Mouse (Mus musculus) forebrain, embryonic 15.5 days (tissue): Measurements from ENCODE around the gene Ptch2. TPM values are rescaled to one million over a fixed set of nuclear protein-coding genes. Genes with fewer than 3 reads are reported as not detected.

Experiments used
- ATAC-seq: fragments of 200-750 bp; cut with Nextera tagmentation; replicated peaks from 2 replicates; pipeline ENCODE4 v1.8.0; 2017; ENCODE audit warnings: mild to moderate bottlenecking, moderate TSS enrichment, moderate library complexity
- H3K27ac ChIP-seq: fragments of 300-500 bp; sonication (generic); replicated peaks from 2 replicates; pipeline ENCODE4 v1.5.1; 2015; ENCODE audit warnings: mild to moderate bottlenecking, inconsistent platforms
- H3K27me3 ChIP-seq: fragments of 300-500 bp; sonication (generic); 2 replicates; pipeline ENCODE4 v1.6.1; 2015; ENCODE audit warnings: inconsistent platforms
- H3K36me3 ChIP-seq: fragments of 300-500 bp; sonication (generic); 2 replicates; pipeline ENCODE4 v1.6.1; 2015; ENCODE audit warnings: mild to moderate bottlenecking, inconsistent platforms
- H3K4me1 ChIP-seq: fragments of 300-500 bp; sonication (generic); 2 replicates; pipeline ENCODE4 v1.6.1; 2015; ENCODE audit warnings: inconsistent platforms
- H3K4me2 ChIP-seq: fragments of 300-500 bp; sonication (generic); replicated peaks from 2 replicates; pipeline ENCODE4 v1.6.1; 2015; ENCODE audit warnings: mild to moderate bottlenecking, inconsistent platforms
- H3K4me3 ChIP-seq: fragments of 300-500 bp; sonication (generic); 2 replicates; pipeline ENCODE4 v1.5.1; 2015; ENCODE audit warnings: mild to moderate bottlenecking, inconsistent platforms
- H3K9ac ChIP-seq: fragments of 300-500 bp; sonication (generic); replicated peaks from 2 replicates; pipeline ENCODE4 v1.6.1; 2015; ENCODE audit warnings: mild to moderate bottlenecking, inconsistent platforms
- H3K9me3 ChIP-seq: fragments of 300-500 bp; sonication (generic); 2 replicates; pipeline ENCODE4 v1.6.1; 2016; ENCODE audit warnings: inconsistent platforms
- WGBS: fragments of 180-500 bp; shearing (Covaris S2); methylation state at CpG from one replicate; pipeline ENCODE4 v1.1.7; 2015; ENCODE audit warnings: mixed read lengths; 5-methylcytosine and 5-hydroxymethylcytosine counted together
- polyA plus RNA-seq: library from polyadenylated mRNA; unstranded; fragments of >200 nt; fragmentation: Nextera tagmentation; extraction: Ambion mirVana; gene quantifications from 2 replicates; pipeline ENCODE4 v1.2.1, GENCODE M21; 2015

The Ptch2 gene
- polyA plus RNA-seq, 1 experiment from 2014 or later: 3.6 TPM

- Histone ChIP-seq H3K9ac (no peak overlapping the region), H3K27ac (no peak overlapping the region), H3K27me3 (no peaks in the 10 kb centered on the region), H3K9me3 (no peaks in the 10 kb centered on the region), H3K4me2 (no peak overlapping the region), H3K4me3 (no peak overlapping the region), H3K4me1 (peaks cover 2% of the 10 kb centered on the region; the same call in 1 of the 2 replicates), H3K36me3 (peaks cover 40% of the 10 kb centered on the region)
- 88% methylated on average over 18 of the region's 18 CpGs for WGBS
- ATAC-seq: no peak
Measured at GRCm38 (mm10) chr4:117148047-117148713, 52.3 kb downstream of the Ptch2 start.

DNA sequence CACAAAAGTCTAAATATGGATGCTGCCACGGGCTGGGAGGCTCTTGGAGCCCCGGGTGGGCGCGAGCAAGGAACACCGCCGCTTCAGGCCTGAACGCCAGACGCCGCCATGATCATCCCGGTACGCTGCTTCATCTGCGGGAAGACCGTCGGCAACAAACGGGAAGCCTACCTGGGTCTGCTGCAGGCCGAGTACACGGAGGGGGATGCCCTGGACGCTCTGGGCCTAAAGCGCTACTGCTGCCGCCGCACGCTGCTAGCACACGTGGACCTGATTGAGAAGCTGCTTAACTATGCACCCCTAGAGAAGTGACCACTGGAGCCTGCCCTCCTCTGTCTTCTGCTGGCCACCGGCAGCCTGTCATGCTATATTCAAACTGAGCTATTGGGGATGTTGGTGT is 52.9 kb downstream of the Ptch2 start:
- Histone ChIP-seq H3K9me3 (no peaks in the 10 kb centered on the region), H3K36me3 (peaks cover 47% of the 10 kb centered on the region), H3K27ac (no peak overlapping the region), H3K4me3 (no peak overlapping the region), H3K27me3 (no peaks in the 10 kb centered on the region), H3K4me1 (peaks cover 6% of the 10 kb centered on the region; the same call in 1 of the 2 replicates), H3K4me2 (no peak overlapping the region), H3K9ac (no peak overlapping the region)
- 69% methylated on average over 24 of the region's 24 CpGs for WGBS
- no peak for ATAC-seq

DNA sequence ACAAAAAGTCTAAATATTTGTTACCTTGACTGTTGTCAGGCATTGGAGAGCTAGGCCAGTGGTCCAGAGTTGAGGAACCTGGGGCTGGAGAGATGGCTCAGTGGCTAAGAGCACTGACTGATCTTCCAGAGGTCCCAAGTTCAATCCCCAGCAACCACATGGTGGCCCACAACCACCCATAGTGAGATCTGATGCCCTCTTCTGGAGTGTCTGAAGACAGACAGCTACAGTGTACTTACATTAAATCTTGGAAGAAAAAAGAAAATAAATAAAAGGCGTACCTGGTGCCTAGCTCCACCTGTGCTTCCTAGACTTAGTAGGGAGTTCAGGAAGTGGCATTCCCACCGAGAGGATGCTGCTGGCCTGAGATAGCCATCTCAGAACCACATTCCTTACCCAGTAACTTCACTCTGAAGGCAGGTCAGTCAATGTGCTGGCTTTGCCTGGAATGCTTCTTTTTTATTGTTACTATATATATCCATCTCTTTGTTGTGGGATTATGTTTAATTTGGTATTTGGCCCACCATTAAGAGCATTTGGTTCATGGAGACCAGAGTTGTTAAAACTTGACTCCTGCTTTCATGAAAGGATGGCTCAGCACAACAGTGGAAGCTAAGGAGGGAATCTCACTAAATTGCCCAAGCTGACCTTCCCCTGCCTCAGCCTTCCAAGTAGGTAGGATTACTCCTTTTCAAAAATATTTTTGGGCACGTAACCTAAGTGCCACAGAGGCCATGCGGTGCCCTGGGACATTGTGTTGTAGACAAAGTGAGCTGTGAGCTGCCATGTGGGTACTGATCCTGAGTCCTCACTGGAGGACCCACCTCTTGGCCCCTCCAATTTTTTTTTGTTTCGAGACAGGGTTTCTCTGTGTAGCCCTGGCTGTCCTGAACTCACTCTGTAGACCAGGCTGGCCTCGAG is 53.7 kb downstream of the Ptch2 start:
- no peaks in the 10 kb centered on the region for H3K9me3 ChIP-seq

GRCm38 (mm10) chr4:117150212-117150733 is 54.4 kb downstream of the Ptch2 start:
- peaks cover 20% of the 10 kb centered on the region for H3K4me1 ChIP-seq
- 89% methylated on average over 6 of the region's 6 CpGs for WGBS
- H3K4me3 ChIP-seq: no peak overlapping the region
- no peak for ATAC-seq
- H3K9ac ChIP-seq: no peak overlapping the region
- no peak overlapping the region for H3K27ac ChIP-seq
- H3K4me2 ChIP-seq: no peak overlapping the region
- H3K36me3 ChIP-seq: peaks cover 51% of the 10 kb centered on the region
- H3K9me3 ChIP-seq: no peaks in the 10 kb centered on the region
- H3K27me3 ChIP-seq: no peaks in the 10 kb centered on the region

More for the DNA sequence above, 53.7 kb downstream of the Ptch2 start:
- peaks cover 51% of the 10 kb centered on the region for H3K36me3 ChIP-seq
- H3K4me2 ChIP-seq: no peak overlapping the region
- peaks cover 13% of the 10 kb centered on the region for H3K4me1 ChIP-seq
- no peak overlapping the region for H3K4me3 ChIP-seq
- no peaks in the 10 kb centered on the region for H3K27me3 ChIP-seq
- 71% methylated on average over 6 of the region's 6 CpGs for WGBS
- H3K9ac ChIP-seq: no peak overlapping the region
- ATAC-seq: no peak; the same call in 1 of the 2 replicates
- H3K27ac ChIP-seq: no peak overlapping the region

- Histone ChIP-seq H3K27ac (no peak overlapping the region), H3K4me2 (no peak overlapping the region), H3K9ac (no peak overlapping the region), H3K4me3 (no peak overlapping the region), H3K27me3 (no peaks in the 10 kb centered on the region), H3K4me1 (peaks cover 23% of the 10 kb centered on the region), H3K36me3 (peaks cover 51% of the 10 kb centered on the region), H3K9me3 (no peaks in the 10 kb centered on the region)
- 96% methylated on average over 1 of the region's 1 CpGs for WGBS
- ATAC-seq: no peak
Measured at GRCm38 (mm10) chr4:117151416-117151815, 55.5 kb downstream of the Ptch2 start.

GRCm38 (mm10) chr4:117152714-117153113 is 56.8 kb downstream of the Ptch2 start:
- Histone ChIP-seq H3K4me1 (peaks cover 25% of the 10 kb centered on the region), H3K4me2 (no peak overlapping the region), H3K27me3 (no peaks in the 10 kb centered on the region), H3K9ac (no peak overlapping the region), H3K9me3 (no peaks in the 10 kb centered on the region), H3K4me3 (no peak overlapping the region), H3K27ac (no peak overlapping the region), H3K36me3 (peaks cover 51% of the 10 kb centered on the region)
- WGBS: 82% methylated on average over 5 of the region's 5 CpGs
- no peak for ATAC-seq

DNA sequence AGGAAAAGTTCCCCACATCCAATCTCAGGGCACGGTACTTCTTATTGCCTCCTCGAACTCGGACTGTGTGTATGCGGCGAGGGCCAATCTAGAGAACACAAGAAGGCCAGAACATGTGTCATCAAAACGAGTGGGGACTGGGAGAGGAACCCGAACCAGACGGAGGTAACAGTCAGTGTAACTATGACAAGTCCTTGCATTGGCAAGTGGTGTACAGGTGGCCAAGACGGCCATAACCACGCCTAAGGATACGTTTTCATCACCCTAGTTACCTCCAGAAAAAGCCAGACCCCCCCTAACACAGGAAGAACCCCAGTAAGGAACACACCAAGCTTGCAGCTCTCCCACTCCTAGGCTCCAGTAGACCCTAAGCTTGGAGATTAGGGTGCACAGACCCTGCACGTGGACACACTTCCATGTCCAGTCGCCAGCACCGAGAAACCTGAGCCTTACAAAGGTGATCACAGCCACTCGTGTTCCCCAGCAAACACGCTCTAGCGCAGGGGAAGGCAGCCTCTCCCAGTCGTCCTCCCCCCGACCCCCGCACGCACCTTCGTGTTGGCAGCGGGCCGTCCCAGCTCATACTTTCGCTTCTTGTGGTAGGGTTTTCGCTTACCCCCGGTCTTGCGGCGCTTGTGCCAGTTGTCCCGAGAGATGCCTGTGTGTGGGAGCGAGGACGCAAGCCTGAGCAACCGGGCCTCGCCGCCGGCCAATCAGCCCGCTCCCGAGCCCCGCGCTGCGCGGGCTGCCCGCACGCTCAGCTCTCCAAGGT is 59.3 kb downstream of the Ptch2 start:
- peak overlapping the region; percentile 99 for H3K9ac ChIP-seq
- peaks cover 37% of the 10 kb centered on the region for H3K36me3 ChIP-seq
- no peaks in the 10 kb centered on the region for H3K9me3 ChIP-seq
- peak; percentile 22; the same call in 1 of the 2 replicates for ATAC-seq
- H3K4me1 ChIP-seq: peaks cover 25% of the 10 kb centered on the region
- H3K27me3 ChIP-seq: no peaks in the 10 kb centered on the region
- H3K4me3 ChIP-seq: peak overlapping the region; percentile 95
- H3K27ac ChIP-seq: peak overlapping the region; percentile 92
- WGBS: 2% methylated on average over 44 of the region's 44 CpGs
- peak overlapping the region; percentile 87 for H3K4me2 ChIP-seq

DNA sequence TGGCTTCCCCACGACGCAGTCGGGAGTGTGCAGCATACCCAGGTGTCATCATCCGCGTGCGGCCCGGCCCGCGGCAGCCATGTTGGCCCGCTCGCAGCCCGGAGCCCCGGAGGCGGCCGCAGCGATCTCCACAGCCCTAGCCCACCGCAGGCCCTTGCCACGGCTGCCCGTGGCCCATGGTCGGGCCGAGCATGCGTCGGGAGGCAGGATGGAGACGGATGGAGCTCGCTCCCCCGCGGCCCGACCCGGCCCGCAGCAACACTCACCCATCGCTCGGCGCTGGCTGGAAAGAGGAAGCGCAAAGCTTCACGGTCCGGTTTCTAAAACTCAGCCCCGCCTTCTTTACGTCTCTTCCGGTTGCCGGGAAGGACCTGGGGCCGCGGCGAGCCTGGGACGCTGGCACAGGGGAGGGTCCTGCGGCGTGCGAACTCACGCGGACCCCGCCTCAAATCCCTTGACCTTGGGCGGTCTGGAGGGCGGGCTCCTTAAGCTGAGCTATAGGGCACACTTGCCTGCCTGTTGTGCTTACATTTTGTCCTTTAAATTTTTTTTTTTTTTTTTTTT is 60.0 kb downstream of the Ptch2 start, which contains the start of gene Rps8:
Gene Rps8, minus strand, starts transcription at position 452 of the 564 bp plus-strand sequence.
- peak within 1 kb of the TSS; percentile 95 for H3K4me3 ChIP-seq
- WGBS: under 1% methylated on average over 52 of the region's 52 CpGs
- H3K4me2 ChIP-seq: peak within 1 kb of the TSS; percentile 87
- H3K4me1 ChIP-seq: peaks cover 25% of the 10 kb centered on the region
- H3K9ac ChIP-seq: peak within 1 kb of the TSS; percentile 99
- peak; percentile 96 for ATAC-seq
- peak within 1 kb of the TSS; percentile 92 for H3K27ac ChIP-seq
- H3K27me3 ChIP-seq: no peaks in the 10 kb centered on the region
- H3K9me3 ChIP-seq: no peaks in the 10 kb centered on the region
- H3K36me3 ChIP-seq: peaks cover 31% of the 10 kb centered on the region

DNA sequence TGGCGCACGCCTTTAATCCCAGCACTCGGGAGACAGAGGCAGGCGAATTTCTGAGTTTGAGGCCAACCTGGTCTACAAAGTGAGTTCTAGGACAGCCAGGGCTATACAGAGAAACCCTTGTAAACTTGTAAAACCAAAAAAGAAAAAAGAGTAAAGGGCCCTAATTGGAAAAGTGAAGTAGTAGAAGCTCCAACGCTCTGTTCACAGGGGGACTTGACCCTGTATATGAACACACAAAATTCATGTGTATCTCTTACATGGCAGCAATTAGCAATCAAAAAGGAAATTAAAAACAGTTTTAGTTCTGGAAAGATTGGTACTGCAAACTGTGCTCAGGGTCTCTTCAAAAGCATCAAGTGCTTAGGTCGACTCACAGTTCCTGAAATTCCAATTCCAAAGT is 60.5 kb downstream of the Ptch2 start:
- H3K4me2 ChIP-seq: peak overlapping the region; percentile 87
- peak overlapping the region; percentile 92 for H3K27ac ChIP-seq
- no peaks in the 10 kb centered on the region for H3K27me3 ChIP-seq
- H3K9me3 ChIP-seq: no peaks in the 10 kb centered on the region
- H3K4me3 ChIP-seq: peak overlapping the region; percentile 95
- ATAC-seq: no peak
- WGBS: 30% methylated on average over 6 of the region's 6 CpGs
- H3K9ac ChIP-seq: peak overlapping the region; percentile 99
- peaks cover 26% of the 10 kb centered on the region for H3K36me3 ChIP-seq
- H3K4me1 ChIP-seq: peaks cover 25% of the 10 kb centered on the region

DNA sequence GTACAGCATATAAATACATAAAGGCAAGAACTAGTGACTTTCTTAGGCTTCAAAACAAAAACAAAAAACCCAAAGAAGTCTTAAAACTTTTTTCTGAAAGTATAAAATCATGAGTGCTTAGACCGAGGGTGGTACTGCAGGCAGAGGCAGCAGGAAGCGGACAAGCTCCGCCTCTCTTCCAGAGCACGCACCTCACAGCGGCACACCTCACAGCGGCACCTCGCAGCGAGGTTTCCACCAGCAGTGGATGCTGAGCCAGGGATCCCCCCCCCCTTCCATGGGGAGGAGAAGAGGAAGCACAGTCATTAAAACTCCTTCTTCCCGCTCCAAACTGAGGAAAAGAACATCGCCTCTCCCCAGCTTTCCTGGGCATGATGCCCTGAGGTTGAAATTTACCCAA is 63.8 kb downstream of the Ptch2 start:
- peaks cover 11% of the 10 kb centered on the region for H3K4me1 ChIP-seq
- ATAC-seq: no peak
- H3K27me3 ChIP-seq: no peaks in the 10 kb centered on the region
- 80% methylated on average over 10 of the region's 10 CpGs for WGBS
- H3K4me2 ChIP-seq: no peak overlapping the region
- H3K9me3 ChIP-seq: no peaks in the 10 kb centered on the region
- H3K4me3 ChIP-seq: no peak overlapping the region
- no peak overlapping the region for H3K9ac ChIP-seq
- peaks cover 4% of the 10 kb centered on the region; the same call in 1 of the 2 replicates for H3K36me3 ChIP-seq
- H3K27ac ChIP-seq: no peak overlapping the region

GRCm38 (mm10) chr4:117161183-117161582 is 65.3 kb downstream of the Ptch2 start:
- ATAC-seq: 0 out of 2 replicates have a peak, but pooled peaks have one; percentile 63
- H3K9ac ChIP-seq: no peak overlapping the region
- no peaks in the 10 kb centered on the region for H3K27me3 ChIP-seq
- H3K4me1 ChIP-seq: 0 out of 2 replicates have a peak, but pooled peaks cover 4% of the 10 kb centered on the region
- no peak overlapping the region for H3K27ac ChIP-seq
- no peak overlapping the region for H3K4me2 ChIP-seq
- no peaks in the 10 kb centered on the region for H3K9me3 ChIP-seq
- WGBS: 71% methylated on average over 4 of the region's 4 CpGs
- H3K4me3 ChIP-seq: no peak overlapping the region
- H3K36me3 ChIP-seq: peaks cover 17% of the 10 kb centered on the region
